Mouse (Mus musculus) forebrain, embryonic 11.5 days (tissue): ENCODE measurements around the gene Slc35e1. TPM values are rescaled to one million over a fixed set of nuclear protein-coding genes. Genes with fewer than 3 reads are reported as not detected.

Source experiments
- ATAC-seq: fragments of 200-750 bp; cut with Nextera tagmentation; replicated peaks from 2 replicates; pipeline ENCODE4 v1.8.0; 2017; ENCODE audit warnings: moderate TSS enrichment; ENCODE audit not compliant: low FRiP score
- DNase-seq: peaks from one replicate; pipeline ENCODE4 v3.0.0-alpha.2; 2017; ENCODE audit warnings: low spot score
- H3K27ac ChIP-seq: fragments of 300-500 bp; sonication (generic); 2 replicates; pipeline ENCODE4 v1.5.1; 2014; ENCODE audit warnings: low read depth, low read length
- H3K27me3 ChIP-seq: fragments of 300-500 bp; sonication (generic); 2 replicates; pipeline ENCODE4 v1.6.1; 2014; ENCODE audit warnings: mild to moderate bottlenecking, low read length, mixed read lengths; ENCODE audit not compliant: control insufficient read depth, insufficient read depth
- H3K36me3 ChIP-seq: fragments of 300-500 bp; sonication (generic); 2 replicates; pipeline ENCODE4 v1.6.1; 2014; ENCODE audit warnings: mild to moderate bottlenecking, low read length, moderate library complexity, mixed read lengths; ENCODE audit not compliant: control insufficient read depth, insufficient read depth
- H3K4me1 ChIP-seq: fragments of 300-500 bp; sonication (generic); replicated peaks from 2 replicates; pipeline ENCODE4 v1.6.1; 2014; ENCODE audit warnings: low read length, mixed read lengths; ENCODE audit not compliant: control insufficient read depth, insufficient read depth
- H3K4me2 ChIP-seq: fragments of 300-500 bp; sonication (generic); 2 replicates; pipeline ENCODE4 v1.6.1; 2014; ENCODE audit warnings: low read depth, mild to moderate bottlenecking, low read length, moderate library complexity, mixed read lengths; ENCODE audit not compliant: severe bottlenecking
- H3K4me3 ChIP-seq: fragments of 300-500 bp; sonication (generic); 2 replicates; pipeline ENCODE4 v1.5.1; 2014; ENCODE audit warnings: low read depth, low read length
- H3K9ac ChIP-seq: fragments of 300-500 bp; sonication (generic); 2 replicates; pipeline ENCODE4 v1.6.1; 2014; ENCODE audit warnings: low read length
- H3K9me3 ChIP-seq: fragments of 300-500 bp; sonication (generic); 2 replicates; pipeline ENCODE4 v1.6.1; 2016; ENCODE audit warnings: low read length, mixed read lengths; ENCODE audit not compliant: control insufficient read depth
- WGBS: fragments of 180-500 bp; shearing (Covaris S2); extraction: QIAGEN DNeasy Blood & Tissue Kit; methylation state at CpG from one replicate; pipeline ENCODE4 v1.1.7; 2014; 5-methylcytosine and 5-hydroxymethylcytosine counted together
- polyA plus RNA-seq: library from polyadenylated mRNA; unstranded; fragments of >200 nt; fragmentation: Nextera tagmentation; extraction: Ambion mirVana; gene quantifications from 2 replicates; pipeline ENCODE4 v1.2.1, GENCODE M21; 2014

The Slc35e1 gene
- polyA plus RNA-seq, 1 experiment from 2014 or later, result 21.1 TPM

GRCm38 (mm10) chr8:72507505-72507904 is 15.1 kb upstream of the Slc35e1 start:
- Histone ChIP-seq H3K4me2 (no peak overlapping the region), H3K27me3 (no peaks in the 10 kb centered on the region), H3K4me3 (no peak overlapping the region), H3K4me1 (no peaks in the 10 kb centered on the region), H3K36me3 (no peaks in the 10 kb centered on the region), H3K9me3 (no peaks in the 10 kb centered on the region), H3K9ac (no peak overlapping the region), H3K27ac (no peak overlapping the region)
- DNase-seq (no peak), ATAC-seq (no peak)
- WGBS, result 89% methylated on average over 1 of the region's 1 CpGs

- no peaks in the 10 kb centered on the region for H3K36me3 ChIP-seq
- DNase-seq (no peak), ATAC-seq (no peak)
- no peak overlapping the region for H3K4me2 ChIP-seq
- H3K4me3 ChIP-seq, result no peak overlapping the region
- H3K4me1 ChIP-seq, result no peaks in the 10 kb centered on the region
- no peak overlapping the region for H3K9ac ChIP-seq
- no peak overlapping the region for H3K27ac ChIP-seq
- H3K9me3 ChIP-seq, result no peaks in the 10 kb centered on the region
- no peaks in the 10 kb centered on the region for H3K27me3 ChIP-seq
Observed at GRCm38 (mm10) chr8:72504637-72505314, 12.4 kb upstream of the Slc35e1 start.

- Histone ChIP-seq H3K27ac (no peak overlapping the region), H3K9me3 (no peaks in the 10 kb centered on the region), H3K27me3 (no peaks in the 10 kb centered on the region), H3K9ac (no peak overlapping the region), H3K4me3 (no peak overlapping the region), H3K4me1 (no peaks in the 10 kb centered on the region), H3K4me2 (no peak overlapping the region), H3K36me3 (no peaks in the 10 kb centered on the region)
- no peak for ATAC-seq
- no peak for DNase-seq
Observed at GRCm38 (mm10) chr8:72504137-72504536, 11.7 kb upstream of the Slc35e1 start.

GRCm38 (mm10) chr8:72500521-72500931 is 8.1 kb upstream of the Slc35e1 start:
- no peak for ATAC-seq
- Histone ChIP-seq H3K4me2 (no peak overlapping the region), H3K9ac (no peak overlapping the region), H3K27me3 (no peaks in the 10 kb centered on the region), H3K4me1 (no peaks in the 10 kb centered on the region), H3K9me3 (no peaks in the 10 kb centered on the region), H3K27ac (no peak overlapping the region), H3K36me3 (no peaks in the 10 kb centered on the region), H3K4me3 (no peak overlapping the region)
- 97% methylated on average over 1 of the region's 1 CpGs for WGBS
- DNase-seq, result no peak

GRCm38 (mm10) chr8:72499521-72500284 is 7.3 kb upstream of the Slc35e1 start:
- ATAC-seq, result no peak
- Histone ChIP-seq H3K27ac (no peak overlapping the region), H3K4me3 (no peak overlapping the region), H3K27me3 (no peaks in the 10 kb centered on the region), H3K4me2 (no peak overlapping the region), H3K9me3 (no peaks in the 10 kb centered on the region), H3K9ac (no peak overlapping the region), H3K36me3 (peaks cover 2% of the 10 kb centered on the region; the same call in 1 of the 2 replicates), H3K4me1 (no peaks in the 10 kb centered on the region)
- no peak for DNase-seq
- 89% methylated on average over 2 of the region's 2 CpGs for WGBS

GRCm38 (mm10) chr8:72498527-72498926 is 6.1 kb upstream of the Slc35e1 start:
- H3K36me3 ChIP-seq, result peaks cover 2% of the 10 kb centered on the region; the same call in 1 of the 2 replicates
- ATAC-seq, result no peak

GRCm38 (mm10) chr8:72497911-72498310 is 5.5 kb upstream of the Slc35e1 start:
- Histone ChIP-seq H3K9ac (no peak overlapping the region), H3K27ac (no peak overlapping the region), H3K4me3 (no peak overlapping the region), H3K9me3 (no peaks in the 10 kb centered on the region), H3K36me3 (peaks cover 2% of the 10 kb centered on the region; the same call in 1 of the 2 replicates), H3K4me1 (0 out of 2 replicates have a peak, but pooled peaks cover 5% of the 10 kb centered on the region), H3K4me2 (no peak overlapping the region), H3K27me3 (no peaks in the 10 kb centered on the region)
- ATAC-seq (no peak), DNase-seq (no peak)
- WGBS, result 78% methylated on average over 1 of the region's 1 CpGs

More at GRCm38 (mm10) chr8:72498527-72498926, 6.1 kb upstream of the Slc35e1 start:
- Histone ChIP-seq H3K4me2 (no peak overlapping the region), H3K27ac (no peak overlapping the region), H3K9ac (no peak overlapping the region), H3K9me3 (no peaks in the 10 kb centered on the region), H3K4me1 (0 out of 2 replicates have a peak, but pooled peaks cover 3% of the 10 kb centered on the region), H3K4me3 (no peak overlapping the region), H3K27me3 (no peaks in the 10 kb centered on the region)
- DNase-seq, result no peak
- 86% methylated on average over 4 of the region's 4 CpGs for WGBS

- H3K9me3 ChIP-seq, result no peaks in the 10 kb centered on the region
- no peak for DNase-seq
- H3K4me1 ChIP-seq, result peaks cover 9% of the 10 kb centered on the region; the same call in 1 of the 2 replicates
- H3K27me3 ChIP-seq, result no peaks in the 10 kb centered on the region
- H3K27ac ChIP-seq, result no peak overlapping the region
- 90% methylated on average over 19 of the region's 19 CpGs for WGBS
- no peak overlapping the region for H3K4me2 ChIP-seq
- no peak overlapping the region for H3K4me3 ChIP-seq
- H3K36me3 ChIP-seq, result peaks cover 2% of the 10 kb centered on the region; the same call in 1 of the 2 replicates
- no peak for ATAC-seq
- no peak overlapping the region for H3K9ac ChIP-seq
Observed at GRCm38 (mm10) chr8:72496217-72496616, 3.8 kb upstream of the Slc35e1 start.
